Mouse (Mus musculus): ENCODE data around the gene Mylip.

DNA sequence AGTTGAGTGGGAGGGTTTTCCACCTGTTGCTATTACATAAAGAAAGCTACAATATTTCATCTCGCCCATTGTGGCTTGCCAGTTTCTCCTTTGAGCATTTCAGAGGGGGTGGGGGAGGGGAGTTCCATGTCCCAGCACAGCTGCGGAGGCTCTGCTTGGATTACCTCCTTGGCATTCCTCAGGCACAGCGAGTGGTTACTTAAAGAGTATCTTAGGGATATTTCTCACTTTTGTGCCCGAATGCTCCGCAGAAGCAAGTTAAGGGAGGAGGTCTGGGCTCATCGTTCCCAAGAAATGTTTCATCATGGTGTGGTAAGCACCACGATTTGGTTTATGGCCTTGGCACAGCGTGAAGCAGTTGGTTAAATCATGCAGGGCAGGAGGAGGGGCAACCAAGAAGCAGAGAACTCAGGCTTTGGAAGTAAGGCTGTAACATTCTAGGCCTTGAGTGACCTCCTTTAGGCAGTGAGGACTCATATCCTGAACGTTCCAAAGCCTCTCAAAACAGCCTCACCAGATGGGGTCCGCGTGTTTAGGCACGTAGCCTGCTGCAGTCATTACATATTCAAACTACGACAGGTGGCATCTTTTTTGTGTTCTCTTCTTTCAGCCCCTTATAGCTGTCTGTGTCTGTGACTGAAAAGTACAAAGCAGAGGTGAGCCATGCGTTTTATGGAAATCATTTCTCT lies 43.9 kb upstream of the Mylip start:
- no peak for TF ChIP-seq CTCF (IDR thresholded peaks at IDR 0.05; ENCODE audit: extremely low read depth, insufficient read depth, low read length)
- no peak for TF ChIP-seq POLR2A (IDR thresholded peaks at IDR 0.05; ENCODE audit: extremely low read depth, insufficient read depth, low read length)

Data from cortical plate, adult 2 months (tissue).